Mouse (Mus musculus) bone marrow, adult 2 months (tissue): ENCODE results near the gene Brd4.

ENCODE experiments used
- CTCF ChIP-seq: fragments of 200-500 bp; IDR thresholded peaks from 2 replicates; pipeline ENCODE4 v1.5.1; 2011; ENCODE audit warnings: low read length, control low read depth; ENCODE audit not compliant: control insufficient read depth, insufficient read depth
- POLR2A ChIP-seq: fragments of 200-500 bp; IDR thresholded peaks from 2 replicates; pipeline ENCODE4 v1.6.1; 2011; ENCODE audit warnings: low read depth, mild to moderate bottlenecking, control low read depth, low read length, borderline replicate concordance; ENCODE audit not compliant: control insufficient read depth

- TF ChIP-seq CTCF: no peak
- TF ChIP-seq POLR2A: 0 out of 2 replicates have a peak, but pooled peaks have one; percentile 5
These were observed 36.8 kb upstream of the Brd4 start for GRCm38 (mm10) chr17:32321390-32321734.
